Mouse (Mus musculus) stomach, postnatal 0 days (tissue): ENCODE results near the gene Mt4. TPM values are rescaled to one million over a fixed set of nuclear protein-coding genes. Genes with fewer than 3 reads are reported as not detected.
A peak's percentile ranks its signal among the peaks of the same experiment; 100 is the strongest.

Source experiments
- ATAC-seq: fragments of 200-750 bp; cut with Nextera tagmentation; 2 replicates; pipeline ENCODE4 v1.8.0; 2017; ENCODE audit not compliant: low FRiP score, low TSS enrichment
- DNase-seq: peaks from one replicate; pipeline ENCODE4 v3.0.0-alpha.2; 2016; ENCODE audit warnings: low spot score
- H3K27ac ChIP-seq: fragments of 300-500 bp; sonication (generic); replicated peaks from 2 replicates; pipeline ENCODE4 v1.5.1; 2014; ENCODE audit warnings: mild to moderate bottlenecking, control low read depth
- H3K27me3 ChIP-seq: fragments of 300-500 bp; sonication (generic); 2 replicates; pipeline ENCODE4 v1.6.1; 2014; ENCODE audit warnings: low read length; ENCODE audit not compliant: control insufficient read depth, insufficient read depth
- H3K36me3 ChIP-seq: fragments of 300-500 bp; sonication (generic); 2 replicates; pipeline ENCODE4 v1.6.1; 2014; ENCODE audit warnings: low read length, mixed read lengths; ENCODE audit not compliant: control insufficient read depth, insufficient read depth
- H3K4me1 ChIP-seq: fragments of 300-500 bp; sonication (generic); replicated peaks from 2 replicates; pipeline ENCODE4 v1.6.1; 2014; ENCODE audit warnings: antibody characterized with exemption; ENCODE audit not compliant: control insufficient read depth, insufficient read depth
- H3K4me2 ChIP-seq: fragments of 300-500 bp; sonication (generic); replicated peaks from 2 replicates; pipeline ENCODE4 v1.6.1; 2014; ENCODE audit warnings: low read depth, mild to moderate bottlenecking, control low read depth, moderate library complexity
- H3K4me3 ChIP-seq: fragments of 300-500 bp; sonication (generic); 2 replicates; pipeline ENCODE4 v1.5.1; 2014; ENCODE audit warnings: low read depth, low read length, control low read depth
- H3K9ac ChIP-seq: fragments of 300-500 bp; sonication (generic); 2 replicates; pipeline ENCODE4 v1.6.1; 2014; ENCODE audit warnings: mild to moderate bottlenecking, low read length, control low read depth, mixed read lengths
- H3K9me3 ChIP-seq: fragments of 300-500 bp; sonication (generic); 2 replicates; pipeline ENCODE4 v1.6.1; 2016; ENCODE audit warnings: low read length; ENCODE audit not compliant: control insufficient read depth
- CTCF ChIP-seq: IDR thresholded peaks from 2 replicates; pipeline ENCODE4 v1.5.1; 2016; ENCODE audit warnings: antibody characterized with exemption, low read depth, mild to moderate bottlenecking, moderate library complexity
- EP300 ChIP-seq: optimal IDR thresholded peaks from 2 replicates; pipeline ENCODE3; 2016; ENCODE audit warnings: antibody characterized with exemption
- WGBS: fragments of 180-500 bp; shearing (Covaris S2); extraction: QIAGEN DNeasy Blood & Tissue Kit; methylation state at CpG from one replicate; pipeline ENCODE4 v1.1.7; 2014; 5-methylcytosine and 5-hydroxymethylcytosine counted together
- polyA plus RNA-seq: library from polyadenylated mRNA; unstranded; fragments of >200 nt; fragmentation: Nextera tagmentation; extraction: Ambion mirVana; gene quantifications from 2 replicates; pipeline ENCODE4 v1.2.1, GENCODE M21; 2015

Mt4 gene
- polyA plus RNA-seq, 1 experiment from 2014 or later: 79.7 TPM

- Histone ChIP-seq H3K4me1 (no peaks in the 10 kb centered on the region), H3K4me2 (no peak overlapping the region), H3K9me3 (no peaks in the 10 kb centered on the region), H3K9ac (no peak overlapping the region), H3K36me3 (no peaks in the 10 kb centered on the region), H3K27ac (no peak overlapping the region), H3K4me3 (no peak overlapping the region), H3K27me3 (no peaks in the 10 kb centered on the region)
- ATAC-seq: no peak
- TF ChIP-seq EP300 (no peak), CTCF (no peak)
- DNase-seq: no peak
- WGBS: 29% methylated on average over 1 of the region's 1 CpGs
Measured at GRCm38 (mm10) chr8:94113435-94113834, 23.6 kb upstream of the Mt4 start.

- TF ChIP-seq EP300 (no peak), CTCF (no peak)
- ATAC-seq (no peak), DNase-seq (no peak)
- Histone ChIP-seq H3K9ac (no peak overlapping the region), H3K27me3 (no peaks in the 10 kb centered on the region), H3K27ac (no peak overlapping the region), H3K4me3 (no peak overlapping the region), H3K36me3 (no peaks in the 10 kb centered on the region), H3K9me3 (no peaks in the 10 kb centered on the region), H3K4me2 (no peak overlapping the region), H3K4me1 (no peaks in the 10 kb centered on the region)
- WGBS: 80% methylated on average over 2 of the region's 2 CpGs
Measured at GRCm38 (mm10) chr8:94113972-94114371, 23.0 kb upstream of the Mt4 start.

GRCm38 (mm10) chr8:94118776-94119430, 18.1 kb upstream of the Mt4 start:
- Histone ChIP-seq H3K4me2 (no peak overlapping the region), H3K27me3 (no peaks in the 10 kb centered on the region), H3K27ac (no peak overlapping the region), H3K36me3 (no peaks in the 10 kb centered on the region), H3K4me3 (no peak overlapping the region), H3K9me3 (no peaks in the 10 kb centered on the region), H3K4me1 (no peaks in the 10 kb centered on the region), H3K9ac (no peak overlapping the region)
- 21% methylated on average over 6 of the region's 6 CpGs for WGBS
- ATAC-seq (no peak), DNase-seq (no peak)
- TF ChIP-seq EP300: no peak
- no peak for TF ChIP-seq CTCF

- no peaks in the 10 kb centered on the region for H3K36me3 ChIP-seq
- 88% methylated on average over 9 of the region's 9 CpGs for WGBS
- TF ChIP-seq EP300: no peak
- DNase-seq (no peak), ATAC-seq (no peak)
- H3K4me2 ChIP-seq: no peak overlapping the region
- no peak overlapping the region for H3K27ac ChIP-seq
- no peaks in the 10 kb centered on the region for H3K9me3 ChIP-seq
- no peaks in the 10 kb centered on the region for H3K27me3 ChIP-seq
- no peaks in the 10 kb centered on the region for H3K4me1 ChIP-seq
- no peak overlapping the region for H3K4me3 ChIP-seq
- H3K9ac ChIP-seq: no peak overlapping the region
Measured at GRCm38 (mm10) chr8:94121625-94122024, 15.4 kb upstream of the Mt4 start.

GRCm38 (mm10) chr8:94122711-94123468, 14.1 kb upstream of the Mt4 start:
- TF ChIP-seq EP300: no peak
- no peak for TF ChIP-seq CTCF
- H3K9ac ChIP-seq: no peak overlapping the region
- no peaks in the 10 kb centered on the region for H3K27me3 ChIP-seq
- no peak overlapping the region for H3K4me3 ChIP-seq
- no peaks in the 10 kb centered on the region for H3K36me3 ChIP-seq
- H3K9me3 ChIP-seq: no peaks in the 10 kb centered on the region
- DNase-seq: no peak
- no peak for ATAC-seq
- H3K4me2 ChIP-seq: no peak overlapping the region
- 56% methylated on average over 8 of the region's 8 CpGs for WGBS
- H3K27ac ChIP-seq: no peak overlapping the region
- H3K4me1 ChIP-seq: no peaks in the 10 kb centered on the region

- H3K4me3 ChIP-seq: no peak overlapping the region
- no peak overlapping the region for H3K27ac ChIP-seq
- ATAC-seq (0 out of 2 replicates have a peak, but pooled peaks have one; percentile 21), DNase-seq (no peak)
- H3K9ac ChIP-seq: no peak overlapping the region
- no peak overlapping the region for H3K4me2 ChIP-seq
- WGBS: 68% methylated on average over 6 of the region's 6 CpGs
- no peaks in the 10 kb centered on the region for H3K9me3 ChIP-seq
- no peaks in the 10 kb centered on the region for H3K27me3 ChIP-seq
- H3K36me3 ChIP-seq: no peaks in the 10 kb centered on the region
- no peak for TF ChIP-seq CTCF
- TF ChIP-seq EP300: no peak
- H3K4me1 ChIP-seq: no peaks in the 10 kb centered on the region
Measured at GRCm38 (mm10) chr8:94127711-94128110, 9.3 kb upstream of the Mt4 start.
